Mouse (Mus musculus): ENCODE measurements around the gene Stx4a. TPM values are rescaled to one million over a fixed set of nuclear protein-coding genes. Genes with fewer than 3 reads are reported as not detected.
"Not testable (repeated sequence)": the region's sequence is repeated elsewhere in the genome, so short reads cannot be mapped to it uniquely, and the experiment has no call there.

Stx4a gene
- polyA plus RNA-seq (2012; rRNA removed): 20.4 and 34.9 TPM in 2 replicates
- 7.2 and 8.1 TPM in 2 replicates for polyA plus RNA-seq (2014; fragmentation: Nextera tagmentation; extraction: Ambion mirVana)

- ATAC-seq (ENCODE audit: insufficient read depth) (no peak), DNase-seq (ENCODE audit: low read depth in 3 of 3, low spot score in 3 of 3) (no peak)
- Histone ChIP-seq H3K4me3 (ENCODE audit: insufficient read depth in 1 of 2, low read depth in 2 of 2, low read length in 2 of 2) (peak within 1 kb of the TSS; percentile 14 to 19), H3K27me3 (ENCODE audit: control insufficient read depth, insufficient read depth, low read length) (no peaks in the 10 kb centered on the region; the same call in 1 of the 2 replicates), H3K9ac (replicated peaks) (no peak within 1 kb of the TSS), H3K27ac (no peak within 1 kb of the TSS), H3K36me3 (replicated peaks; ENCODE audit: control insufficient read depth, insufficient read depth, low read depth) (no peaks in the 10 kb centered on the region), H3K4me2 (ENCODE audit: low read depth) (peak within 1 kb of the TSS; percentile 45), H3K4me1 (replicated peaks; ENCODE audit: control insufficient read depth in 2 of 2, insufficient read depth in 2 of 2, low read length in 1 of 2) (no peaks in the 10 kb centered on the region), H3K9me3 (ENCODE audit: control insufficient read depth, low read length) (no peaks in the 10 kb centered on the region)
- 13% methylated on average over 37 of the region's 38 CpGs for WGBS (ENCODE audit: insufficient replicate concordance)
- TF ChIP-seq EP300 (IDR thresholded peaks at IDR 0.05; ENCODE audit: low read depth): no peak
- TF ChIP-seq CTCF (IDR thresholded peaks at IDR 0.05; ENCODE audit: low read depth): no peak
These were observed at the start of gene Stx4a, which contains the start of gene Stx1b for GRCm38 (mm10) chr7:127824176-127824871. TSS of gene Stx4a (plus strand) at chr7:127824294. TSS of gene Stx1b (minus strand) at chr7:127824549.

DNA sequence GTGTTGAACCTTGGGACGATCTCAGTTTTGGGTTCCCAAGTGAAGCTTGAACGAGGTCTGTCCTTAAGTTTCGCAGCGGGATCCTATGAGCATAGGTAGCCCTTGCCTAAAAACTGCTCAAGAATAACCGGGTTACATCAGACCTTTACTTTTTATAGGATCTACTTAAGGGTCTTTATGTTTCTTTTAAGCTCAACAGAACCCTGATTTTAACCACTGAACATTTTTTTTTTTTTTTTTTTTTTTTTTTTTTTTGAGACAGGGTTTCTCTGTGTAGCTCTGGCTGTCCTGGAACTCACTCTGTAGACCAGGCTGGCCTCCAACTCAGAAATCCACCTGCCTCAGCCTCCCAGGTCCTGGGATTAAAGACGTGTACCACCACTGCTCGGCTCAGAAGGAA is 48.3 kb upstream of the Stx4a start:
- H3K4me2 ChIP-seq (ENCODE audit: low read depth): peak overlapping the region; percentile 92
- peak overlapping the region; percentile 79 to 99 for H3K4me3 ChIP-seq (ENCODE audit: insufficient read depth in 1 of 2, low read depth in 2 of 2, low read length in 2 of 2)
- H3K27me3 ChIP-seq (ENCODE audit: control insufficient read depth, insufficient read depth, low read length); H3K9me3 ChIP-seq (ENCODE audit: control insufficient read depth, low read length); DNase-seq (ENCODE audit: low read depth in 3 of 3, low spot score in 3 of 3); ATAC-seq (ENCODE audit: insufficient read depth): not testable (repeated sequence)
- peaks cover 11 to 23% of the 10 kb centered on the region in 2 experiments for H3K4me1 ChIP-seq (replicated peaks; ENCODE audit: control insufficient read depth in 2 of 2, insufficient read depth in 2 of 2, low read length in 1 of 2)
- WGBS (ENCODE audit: insufficient replicate concordance): 67% methylated on average over 7 of the region's 7 CpGs
- H3K27ac ChIP-seq: 0 out of 2 replicates have a peak overlapping the region, but pooled peaks have one; percentile 76
- H3K36me3 ChIP-seq (replicated peaks; ENCODE audit: control insufficient read depth, insufficient read depth, low read depth): peaks cover 17% of the 10 kb centered on the region
- H3K9ac ChIP-seq (replicated peaks): peak overlapping the region; percentile 94

- no peaks in the 10 kb centered on the region for H3K27me3 ChIP-seq (ENCODE audit: control insufficient read depth, insufficient read depth, low read length)
- H3K4me1 ChIP-seq (replicated peaks; ENCODE audit: control insufficient read depth in 2 of 2, insufficient read depth in 2 of 2, low read length in 1 of 2): peaks cover 7 to 17% of the 10 kb centered on the region in 2 experiments
- peak within 1 kb of the TSS; percentile 76 for H3K27ac ChIP-seq
- WGBS (ENCODE audit: insufficient replicate concordance): 1% methylated on average over 23 of the region's 23 CpGs
- TF ChIP-seq CTCF (IDR thresholded peaks at IDR 0.05; ENCODE audit: low read depth) (no peak), EP300 (IDR thresholded peaks at IDR 0.05; ENCODE audit: low read depth) (no peak)
- ATAC-seq (ENCODE audit: insufficient read depth) (peak; percentile 58), DNase-seq (ENCODE audit: low read depth in 3 of 3, low spot score in 3 of 3) (peak; percentile 66 to 73 (median 67))
- H3K4me2 ChIP-seq (ENCODE audit: low read depth): peak within 1 kb of the TSS; percentile 92
- H3K9ac ChIP-seq (replicated peaks): peak within 1 kb of the TSS; percentile 94
- no peaks in the 10 kb centered on the region for H3K9me3 ChIP-seq (ENCODE audit: control insufficient read depth, low read length)
- H3K4me3 ChIP-seq (ENCODE audit: insufficient read depth in 1 of 2, low read depth in 2 of 2, low read length in 2 of 2): peak within 1 kb of the TSS; percentile 79 to 99
- H3K36me3 ChIP-seq (replicated peaks; ENCODE audit: control insufficient read depth, insufficient read depth, low read depth): peaks cover 23% of the 10 kb centered on the region
These were observed 47.7 kb upstream of the Stx4a start, which contains the start of gene Setd1a for GRCm38 (mm10) chr7:127776426-127776825. TSS of gene Setd1a (plus strand) at chr7:127776670.

DNA sequence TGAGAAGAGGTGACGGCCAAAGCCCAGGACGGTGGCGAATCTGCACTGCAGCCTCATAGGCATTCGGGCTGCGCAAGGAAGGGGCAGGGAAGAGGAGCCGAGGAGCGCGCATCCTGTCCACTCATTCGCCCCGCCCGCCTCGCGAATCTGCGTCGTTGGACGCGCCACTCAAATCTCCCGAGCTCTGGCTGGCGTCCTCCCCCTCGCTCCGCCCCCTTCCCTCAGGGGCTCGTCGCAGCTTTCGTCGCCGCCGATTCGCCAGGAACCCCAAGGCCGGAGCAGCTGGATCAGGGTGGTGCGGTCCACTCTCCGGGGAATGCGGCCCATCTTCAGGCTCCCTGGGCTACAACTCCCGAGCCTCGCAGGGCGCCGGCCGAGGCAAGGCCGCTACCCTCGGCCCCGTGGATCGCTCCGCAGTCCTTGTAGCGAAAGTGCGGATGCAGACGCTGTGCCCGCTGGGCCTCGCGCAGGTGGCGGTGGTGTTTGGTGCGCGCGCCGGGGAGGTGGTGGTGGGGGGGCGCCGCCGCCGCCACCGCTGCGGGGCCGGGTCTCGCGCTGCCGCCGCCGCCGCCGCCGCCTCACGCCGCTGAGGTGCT is 47.1 kb upstream of the Stx4a start:
- TF ChIP-seq EP300 (IDR thresholded peaks at IDR 0.05; ENCODE audit: low read depth) (0 out of 2 replicates have a peak, but pooled peaks have one; percentile 31), CTCF (IDR thresholded peaks at IDR 0.05; ENCODE audit: low read depth) (no peak)
- Histone ChIP-seq H3K4me3 (ENCODE audit: insufficient read depth in 1 of 2, low read depth in 2 of 2, low read length in 2 of 2) (peak overlapping the region; percentile 79 to 99), H3K9ac (replicated peaks) (peak overlapping the region; percentile 94), H3K27ac (peak overlapping the region; percentile 76), H3K4me1 (replicated peaks; ENCODE audit: control insufficient read depth in 2 of 2, insufficient read depth in 2 of 2, low read length in 1 of 2) (peaks cover 7 to 15% of the 10 kb centered on the region in 2 experiments), H3K27me3 (ENCODE audit: control insufficient read depth, insufficient read depth, low read length) (no peaks in the 10 kb centered on the region), H3K4me2 (ENCODE audit: low read depth) (peak overlapping the region; percentile 92), H3K9me3 (ENCODE audit: control insufficient read depth, low read length) (no peaks in the 10 kb centered on the region), H3K36me3 (replicated peaks; ENCODE audit: control insufficient read depth, insufficient read depth, low read depth) (peaks cover 29% of the 10 kb centered on the region)
- peak; percentile 91 for ATAC-seq (ENCODE audit: insufficient read depth)
- WGBS (ENCODE audit: insufficient replicate concordance): under 1% methylated on average over 69 of the region's 70 CpGs
- peak; percentile 94 to 95 (median 95) for DNase-seq (ENCODE audit: low read depth in 3 of 3, low spot score in 3 of 3)
